Mouse (Mus musculus): ENCODE results near the gene Tmx2. TPM values are rescaled to one million over a fixed set of nuclear protein-coding genes. Genes with fewer than 3 reads are reported as not detected.
A peak's percentile ranks its signal among the peaks of the same experiment; 100 is the strongest.

Tmx2 gene
- polyA plus RNA-seq, 1 experiment from 2014 or later = 175 TPM

GRCm38 (mm10) chr2:84634006-84634405, 44.9 kb downstream of the Tmx2 start:
- no peaks in the 10 kb centered on the region for H3K9me3 ChIP-seq
- 80% methylated on average over 4 of the region's 4 CpGs for WGBS
- no peak overlapping the region for H3K9ac ChIP-seq
- no peaks in the 10 kb centered on the region for H3K27me3 ChIP-seq
- H3K27ac ChIP-seq = 0 out of 2 replicates have a peak overlapping the region, but pooled peaks have one; percentile 10
- no peak for ATAC-seq (ENCODE audit: low FRiP score)
- H3K36me3 ChIP-seq (replicated peaks) = no peaks in the 10 kb centered on the region
- no peak overlapping the region for H3K4me2 ChIP-seq
- H3K4me1 ChIP-seq = peaks cover 60% of the 10 kb centered on the region
- H3K4me3 ChIP-seq (replicated peaks) = no peak overlapping the region

GRCm38 (mm10) chr2:84632999-84633398, 45.9 kb downstream of the Tmx2 start:
- H3K36me3 ChIP-seq (replicated peaks) = no peaks in the 10 kb centered on the region
- no peak overlapping the region for H3K4me2 ChIP-seq
- peaks cover 50% of the 10 kb centered on the region for H3K4me1 ChIP-seq
- no peaks in the 10 kb centered on the region for H3K9me3 ChIP-seq
- H3K9ac ChIP-seq = no peak overlapping the region
- no peak overlapping the region for H3K4me3 ChIP-seq (replicated peaks)
- 10% methylated on average over 3 of the region's 3 CpGs for WGBS
- no peaks in the 10 kb centered on the region for H3K27me3 ChIP-seq
- H3K27ac ChIP-seq = 0 out of 2 replicates have a peak overlapping the region, but pooled peaks have one; percentile 31
- ATAC-seq (ENCODE audit: low FRiP score) = no peak

GRCm38 (mm10) chr2:84632001-84632400, 46.9 kb downstream of the Tmx2 start:
- Histone ChIP-seq H3K4me3 (replicated peaks) (no peak overlapping the region), H3K27me3 (no peaks in the 10 kb centered on the region), H3K9ac (no peak overlapping the region), H3K4me2 (no peak overlapping the region), H3K4me1 (peaks cover 40% of the 10 kb centered on the region), H3K9me3 (no peaks in the 10 kb centered on the region), H3K27ac (no peak overlapping the region), H3K36me3 (replicated peaks) (no peaks in the 10 kb centered on the region)
- ATAC-seq (ENCODE audit: low FRiP score) = no peak
- WGBS = 90% methylated on average over 1 of the region's 1 CpGs

GRCm38 (mm10) chr2:84627036-84627435, 51.9 kb downstream of the Tmx2 start:
- no peak overlapping the region for H3K4me2 ChIP-seq
- H3K9ac ChIP-seq = no peak overlapping the region
- no peaks in the 10 kb centered on the region for H3K4me1 ChIP-seq
- no peaks in the 10 kb centered on the region for H3K9me3 ChIP-seq
- peaks cover 16% of the 10 kb centered on the region; the same call in 1 of the 2 replicates for H3K36me3 ChIP-seq (replicated peaks)
- H3K27me3 ChIP-seq = no peaks in the 10 kb centered on the region
- 66% methylated on average over 3 of the region's 3 CpGs for WGBS
- no peak overlapping the region for H3K4me3 ChIP-seq (replicated peaks)
- no peak overlapping the region for H3K27ac ChIP-seq
- ATAC-seq (ENCODE audit: low FRiP score) = no peak

- H3K27ac ChIP-seq = no peak overlapping the region
- no peak overlapping the region for H3K4me2 ChIP-seq
- no peak overlapping the region for H3K9ac ChIP-seq
- no peaks in the 10 kb centered on the region for H3K9me3 ChIP-seq
- no peak for ATAC-seq (ENCODE audit: low FRiP score)
- no peaks in the 10 kb centered on the region for H3K4me1 ChIP-seq
- peaks cover 16% of the 10 kb centered on the region; the same call in 1 of the 2 replicates for H3K36me3 ChIP-seq (replicated peaks)
- H3K27me3 ChIP-seq = no peaks in the 10 kb centered on the region
- no peak overlapping the region for H3K4me3 ChIP-seq (replicated peaks)
- 72% methylated on average over 7 of the region's 7 CpGs for WGBS
Observed at GRCm38 (mm10) chr2:84626366-84626975, 52.5 kb downstream of the Tmx2 start.

GRCm38 (mm10) chr2:84624201-84624600, 54.7 kb downstream of the Tmx2 start:
- 0 out of 2 replicates have a peak, but pooled peaks have one; percentile 17 for ATAC-seq (ENCODE audit: low FRiP score)
- H3K27ac ChIP-seq = no peak overlapping the region
- no peaks in the 10 kb centered on the region for H3K4me1 ChIP-seq
- no peak overlapping the region for H3K9ac ChIP-seq
- H3K36me3 ChIP-seq (replicated peaks) = peaks cover 35% of the 10 kb centered on the region
- no peak overlapping the region for H3K4me3 ChIP-seq (replicated peaks)
- no peaks in the 10 kb centered on the region for H3K27me3 ChIP-seq
- WGBS = 94% methylated on average over 17 of the region's 17 CpGs
- H3K9me3 ChIP-seq = no peaks in the 10 kb centered on the region
- H3K4me2 ChIP-seq = no peak overlapping the region

- H3K4me3 ChIP-seq (replicated peaks) = no peak overlapping the region
- no peaks in the 10 kb centered on the region for H3K4me1 ChIP-seq
- WGBS = 95% methylated on average over 3 of the region's 3 CpGs
- no peak overlapping the region for H3K4me2 ChIP-seq
- peaks cover 42% of the 10 kb centered on the region for H3K36me3 ChIP-seq (replicated peaks)
- H3K9ac ChIP-seq = no peak overlapping the region
- no peak overlapping the region for H3K27ac ChIP-seq
- H3K27me3 ChIP-seq = no peaks in the 10 kb centered on the region
- H3K9me3 ChIP-seq = no peaks in the 10 kb centered on the region
- ATAC-seq (ENCODE audit: low FRiP score) = no peak
Observed at GRCm38 (mm10) chr2:84623428-84624119, 55.4 kb downstream of the Tmx2 start.

GRCm38 (mm10) chr2:84622668-84623067, 56.3 kb downstream of the Tmx2 start:
- no peaks in the 10 kb centered on the region for H3K4me1 ChIP-seq
- no peak for ATAC-seq (ENCODE audit: low FRiP score)
- WGBS = 85% methylated on average over 2 of the region's 2 CpGs
- peaks cover 43% of the 10 kb centered on the region for H3K36me3 ChIP-seq (replicated peaks)
- H3K9me3 ChIP-seq = no peaks in the 10 kb centered on the region
- H3K27me3 ChIP-seq = no peaks in the 10 kb centered on the region
- H3K4me3 ChIP-seq (replicated peaks) = no peak overlapping the region
- no peak overlapping the region for H3K27ac ChIP-seq
- H3K4me2 ChIP-seq = no peak overlapping the region
- no peak overlapping the region for H3K9ac ChIP-seq

Other genes starting within 250 kb of the Tmx2 start
- gene Tfpi, start 202.4 kb downstream of the Tmx2 start, polyA plus RNA-seq (2016; fragmentation: Nextera tagmentation; extraction: Ambion mirVana) = 9.0 and 9.4 TPM in 2 replicates
- gene Ctnnd1, start 28.4 kb downstream of the Tmx2 start, polyA plus RNA-seq (2016; fragmentation: Nextera tagmentation; extraction: Ambion mirVana) = 52.6 and 53.6 TPM in 2 replicates
- gene Btbd18, start 20.1 kb downstream of the Tmx2 start, polyA plus RNA-seq (2016; fragmentation: Nextera tagmentation; extraction: Ambion mirVana) = 0.33 and 0.49 TPM in 2 replicates
- 448 and 458 TPM in 2 replicates for gene Selenoh, start 8.4 kb downstream of the Tmx2 start, polyA plus RNA-seq (2016; fragmentation: Nextera tagmentation; extraction: Ambion mirVana)
- gene Gm28635, start 1.1 kb downstream of the Tmx2 start, polyA plus RNA-seq (2016; fragmentation: Nextera tagmentation; extraction: Ambion mirVana) = not detected in 2 replicates
- gene Med19, start 738 bp downstream of the Tmx2 start, polyA plus RNA-seq (2016; fragmentation: Nextera tagmentation; extraction: Ambion mirVana) = 55.0 and 59.3 TPM in 2 replicates
- gene Zdhhc5, start 36.0 kb upstream of the Tmx2 start, polyA plus RNA-seq (2016; fragmentation: Nextera tagmentation; extraction: Ambion mirVana) = 28.1 and 31.4 TPM in 2 replicates
- 39.9 and 40.7 TPM in 2 replicates for gene Clp1, start 48.2 kb upstream of the Tmx2 start, polyA plus RNA-seq (2016; fragmentation: Nextera tagmentation; extraction: Ambion mirVana)
- 18.7 and 19.6 TPM in 2 replicates for gene Ypel4, start 54.9 kb upstream of the Tmx2 start, polyA plus RNA-seq (2016; fragmentation: Nextera tagmentation; extraction: Ambion mirVana)
- 9.4 and 10.2 TPM in 2 replicates for gene Gm19426, start 64.5 kb upstream of the Tmx2 start, polyA plus RNA-seq (2016; fragmentation: Nextera tagmentation; extraction: Ambion mirVana)
- gene Serping1, start 96.3 kb upstream of the Tmx2 start, polyA plus RNA-seq (2016; fragmentation: Nextera tagmentation; extraction: Ambion mirVana) = 27.6 and 30.3 TPM in 2 replicates
- 30.0 and 30.5 TPM in 2 replicates for gene Ube2l6, start 119.7 kb upstream of the Tmx2 start, polyA plus RNA-seq (2016; fragmentation: Nextera tagmentation; extraction: Ambion mirVana)
- gene Smtnl1, start 143.5 kb upstream of the Tmx2 start, polyA plus RNA-seq (2016; fragmentation: Nextera tagmentation; extraction: Ambion mirVana) = not detected in 2 replicates
- 36.7 and 42.3 TPM in 2 replicates for gene Timm10, start 147.9 kb upstream of the Tmx2 start, polyA plus RNA-seq (2016; fragmentation: Nextera tagmentation; extraction: Ambion mirVana)
- gene Slc43a1, start 159.7 kb upstream of the Tmx2 start, polyA plus RNA-seq (2016; fragmentation: Nextera tagmentation; extraction: Ambion mirVana) = 11.4 and 14.4 TPM in 2 replicates
- 5.2 and 7.9 TPM in 2 replicates for gene Rtn4rl2, start 207.6 kb upstream of the Tmx2 start, polyA plus RNA-seq (2016; fragmentation: Nextera tagmentation; extraction: Ambion mirVana)